Mouse (Mus musculus) left cerebral cortex, postnatal 36 days (tissue): ENCODE results near the gene Olfr1095. TPM values are rescaled to one million over a fixed set of nuclear protein-coding genes. Genes with fewer than 3 reads are reported as not detected.

Source experiments
- DNase-seq, 2 experiments: peaks; one replicate each; pipeline ENCODE4 v3.0.0; 2021 to 2022; ENCODE audit warnings: low spot score in 2 of 2, mixed read lengths in 1 of 2
- intact Hi-C: fragments of 180-260 bp; cut with DNase I; formaldehyde crosslinking; loops from one replicate; pipeline ENCODE4 v1.15.1; 2025
- total RNA-seq, 2 experiments: library from RNA; stranded (reverse); gene quantifications; 2 replicates each; pipeline ENCODE4 v1.2.3; 2021

Olfr1095 gene
- not detected for total RNA-seq

GRCm38 (mm10) chr2:86851596-86851995, at the start of gene Olfr1095:
Olfr1095 (minus strand) TSS chr2:86851696.
- no peak for DNase-seq
- intact Hi-C loops, result no loop called here

GRCm38 (mm10) chr2:86892116-86892515, 40.6 kb upstream of the Olfr1095 start, which contains the start of gene Olfr1097:
Olfr1097 (minus strand) TSS chr2:86892216.
- no peak for DNase-seq
- intact Hi-C loops, result no loop called here

- intact Hi-C loops, result no loop called here
- DNase-seq, result no peak
Observed at GRCm38 (mm10) chr2:86874702-86875101, 23.2 kb upstream of the Olfr1095 start, which contains the start of gene Gm13723. Gm13723 (minus strand) TSS chr2:86874802.

GRCm38 (mm10) chr2:86824363-86824762, 27.1 kb downstream of the Olfr1095 start, which contains the start of gene Olfr1094:
Olfr1094 (plus strand) TSS chr2:86824663.
- no peak for DNase-seq
- intact Hi-C loops, result no loop called here

- no peak for DNase-seq
- intact Hi-C loops, result no loop called here
Observed at GRCm38 (mm10) chr2:86809918-86810317, 41.6 kb downstream of the Olfr1095 start, which contains the start of gene Olfr141. Olfr141 (minus strand) TSS chr2:86810018.

Other genes starting within 250 kb of the Olfr1095 start
- not detected for gene Olfr1084, start 212.0 kb downstream of the Olfr1095 start, total RNA-seq
- not detected for gene Olfr1085, start 189.7 kb downstream of the Olfr1095 start, total RNA-seq
- not detected for gene Olfr1086, start 171.6 kb downstream of the Olfr1095 start, total RNA-seq
- not detected for gene Olfr1087, start 153.3 kb downstream of the Olfr1095 start, total RNA-seq
- gene Olfr1089, start 118.0 kb downstream of the Olfr1095 start, total RNA-seq, result not detected
- gene Olfr1090, start 92.7 kb downstream of the Olfr1095 start, total RNA-seq, result not detected
- gene Olfr1093, start 69.2 kb downstream of the Olfr1095 start, total RNA-seq, result not detected
- not detected for gene Olfr141, start 41.7 kb downstream of the Olfr1095 start, total RNA-seq
- not detected for gene Olfr1094, start 27.0 kb downstream of the Olfr1095 start, total RNA-seq
- gene Gm13723, start 23.1 kb upstream of the Olfr1095 start, total RNA-seq, result not detected
- gene Olfr1097, start 40.5 kb upstream of the Olfr1095 start, total RNA-seq, result not detected
- not detected for gene Olfr1098, start 72.8 kb upstream of the Olfr1095 start, total RNA-seq
- not detected for gene Olfr1099, start 109.0 kb upstream of the Olfr1095 start, total RNA-seq
- gene Olfr1100, start 128.3 kb upstream of the Olfr1095 start, total RNA-seq, result not detected
- not detected for gene Olfr1101, start 139.5 kb upstream of the Olfr1095 start, total RNA-seq
- gene Olfr1102, start 146.7 kb upstream of the Olfr1095 start, total RNA-seq, result not detected
- gene Olfr1104, start 175.4 kb upstream of the Olfr1095 start, total RNA-seq, result not detected
- gene Olfr1105, start 184.8 kb upstream of the Olfr1095 start, total RNA-seq, result not detected
- gene Olfr1106, start 200.6 kb upstream of the Olfr1095 start, total RNA-seq, result not detected
- not detected for gene Olfr1107, start 224.1 kb upstream of the Olfr1095 start, total RNA-seq
- gene Olfr1109, start 244.3 kb upstream of the Olfr1095 start, total RNA-seq, result not detected